Mouse (Mus musculus): ENCODE measurements at regions not wholly inside any gene's neighbourhood (a gene's known extent, or its start where the extent isn't known, plus 50 kb on each side); places are given as distances from the start of the nearest gene placed in this dataset.

DNA sequence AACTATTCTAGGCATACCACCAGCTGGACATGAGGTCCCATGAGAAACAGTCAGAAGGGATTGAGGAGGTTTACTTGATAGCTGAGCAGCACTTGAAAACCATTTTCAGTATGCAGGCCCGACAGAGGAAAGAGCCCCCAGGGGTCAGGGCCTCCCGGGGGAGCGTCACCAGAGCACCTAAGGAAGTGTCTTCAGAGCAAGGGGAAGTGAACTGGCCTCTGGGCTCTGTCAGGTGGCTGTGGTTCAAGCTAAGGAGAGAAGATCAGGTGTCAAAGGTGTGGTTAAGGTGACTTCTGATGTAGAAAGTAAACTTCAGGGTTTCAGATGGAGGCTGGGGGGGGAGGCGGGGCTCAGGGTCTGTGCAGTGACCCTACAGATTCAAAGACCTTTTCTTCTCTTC is 57.3 kb downstream of the Bhlhe40 start:
- no peak overlapping the region for H3K4me3 ChIP-seq (ENCODE audit: insufficient read depth in 1 of 2, low read depth in 1 of 2, low read length in 2 of 2, poor library complexity in 1 of 2, severe bottlenecking in 1 of 2)
- no peak for DNase-seq (ENCODE audit: low read depth, low spot score)
- in situ Hi-C loops (cut with MboI; ENCODE audit: low sequenced_read_pairs in 2 of 2, unreplicated experiment in 2 of 2): loop anchor here in 1 of 2 experiments (25.0 kb wide), 1 partner anchor 280 kb away; no protein-coding TSS in a partner anchor
- TF ChIP-seq MAFK (IDR thresholded peaks at IDR 0.05; ENCODE audit: insufficient read depth, low read depth, low read length) (no peak), HCFC1 (IDR thresholded peaks at IDR 0.05; ENCODE audit: borderline replicate concordance, insufficient read depth, low read length) (no peak), ZC3H11A (IDR thresholded peaks at IDR 0.05; ENCODE audit: borderline replicate concordance, low read depth, low read length) (no peak), CHD2 (IDR thresholded peaks at IDR 0.05; ENCODE audit: low read depth, low read length) (no peak), ZNF384 (IDR thresholded peaks at IDR 0.05; ENCODE audit: low read depth, low read length) (no peak)
- H3K9ac ChIP-seq (ENCODE audit: insufficient read depth, low read depth, low read length, poor library complexity, severe bottlenecking): no peak overlapping the region
- no peak overlapping the region for H3K27ac ChIP-seq (ENCODE audit: insufficient read depth, low read depth, low read length, poor library complexity, severe bottlenecking)
- peaks cover 0 to 5% of the 10 kb centered on the region in 2 experiments; a peak in 1 of 4 replicates for H3K4me1 ChIP-seq (ENCODE audit: control insufficient read depth in 2 of 2, insufficient read depth in 2 of 2, low read length in 2 of 2, poor library complexity in 1 of 2)
- no peaks in the 10 kb centered on the region for H3K9me3 ChIP-seq (ENCODE audit: control insufficient read depth, insufficient read depth, low read depth, low read length)
- no peaks in the 10 kb centered on the region for H3K36me3 ChIP-seq (ENCODE audit: control insufficient read depth, insufficient read depth, low read length, poor library complexity, severe bottlenecking)

DNA sequence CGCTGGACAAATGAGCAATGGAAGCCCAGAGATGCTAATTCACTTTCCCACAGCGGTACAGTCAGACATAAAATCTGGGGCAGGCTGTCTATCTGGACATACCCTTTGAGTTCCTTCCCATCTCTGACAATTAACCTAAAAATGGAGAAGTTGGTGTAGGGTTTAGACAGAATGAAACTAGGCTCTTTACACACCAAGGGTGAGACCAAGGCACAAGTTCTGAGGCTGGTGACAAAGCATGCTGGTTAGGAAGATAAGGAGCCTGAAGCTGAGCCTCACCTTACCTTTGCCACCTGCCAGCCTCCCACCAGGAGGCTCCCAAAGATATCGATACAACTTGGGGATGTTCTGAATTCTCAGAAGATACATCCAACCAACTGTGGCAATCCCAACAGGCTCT is 58.5 kb downstream of the Bhlhe40 start:
- no peak for DNase-seq (ENCODE audit: low read depth, low spot score)
- Histone ChIP-seq H3K27ac (ENCODE audit: insufficient read depth, low read depth, low read length, poor library complexity, severe bottlenecking) (no peak overlapping the region), H3K4me3 (ENCODE audit: insufficient read depth in 1 of 2, low read depth in 1 of 2, low read length in 2 of 2, poor library complexity in 1 of 2, severe bottlenecking in 1 of 2) (no peak overlapping the region), H3K4me1 (ENCODE audit: control insufficient read depth in 2 of 2, insufficient read depth in 2 of 2, low read length in 2 of 2, poor library complexity in 1 of 2) (peaks cover 0 to 3% of the 10 kb centered on the region in 2 experiments; a peak in 1 of 4 replicates), H3K36me3 (ENCODE audit: control insufficient read depth, insufficient read depth, low read length, poor library complexity, severe bottlenecking) (no peaks in the 10 kb centered on the region), H3K9me3 (ENCODE audit: control insufficient read depth, insufficient read depth, low read depth, low read length) (no peaks in the 10 kb centered on the region), H3K9ac (ENCODE audit: insufficient read depth, low read depth, low read length, poor library complexity, severe bottlenecking) (no peak overlapping the region)
- in situ Hi-C loops (cut with MboI; ENCODE audit: low sequenced_read_pairs in 2 of 2, unreplicated experiment in 2 of 2): loop anchor here in 1 of 2 experiments (25.0 kb wide), 1 partner anchor 282 kb away; no protein-coding TSS in a partner anchor
- TF ChIP-seq ZNF384 (IDR thresholded peaks at IDR 0.05; ENCODE audit: low read depth, low read length): no peak

GRCm38 (mm10) chr6:108719977-108720376 is 59.5 kb downstream of the Bhlhe40 start:
- in situ Hi-C loops (cut with MboI; ENCODE audit: low sequenced_read_pairs in 2 of 2, unreplicated experiment in 2 of 2): loop anchor here in 1 of 2 experiments (25.0 kb wide), 1 partner anchor 283 kb away; no protein-coding TSS in a partner anchor
- Histone ChIP-seq H3K4me1 (ENCODE audit: control insufficient read depth in 2 of 2, insufficient read depth in 2 of 2, low read length in 2 of 2, poor library complexity in 1 of 2) (0 out of 4 replicates have a peak, but pooled peaks cover 0 to 3% of the 10 kb centered on the region in 2 experiments), H3K27ac (ENCODE audit: insufficient read depth, low read depth, low read length, poor library complexity, severe bottlenecking) (no peak overlapping the region), H3K36me3 (ENCODE audit: control insufficient read depth, insufficient read depth, low read length, poor library complexity, severe bottlenecking) (no peaks in the 10 kb centered on the region), H3K9me3 (ENCODE audit: control insufficient read depth, insufficient read depth, low read depth, low read length) (no peaks in the 10 kb centered on the region), H3K4me3 (ENCODE audit: insufficient read depth in 1 of 2, low read depth in 1 of 2, low read length in 2 of 2, poor library complexity in 1 of 2, severe bottlenecking in 1 of 2) (no peak overlapping the region), H3K9ac (ENCODE audit: insufficient read depth, low read depth, low read length, poor library complexity, severe bottlenecking) (no peak overlapping the region)
- TF ChIP-seq ZC3H11A (IDR thresholded peaks at IDR 0.05; ENCODE audit: borderline replicate concordance, low read depth, low read length): no peak
- no peak for DNase-seq (ENCODE audit: low read depth, low spot score)

DNA sequence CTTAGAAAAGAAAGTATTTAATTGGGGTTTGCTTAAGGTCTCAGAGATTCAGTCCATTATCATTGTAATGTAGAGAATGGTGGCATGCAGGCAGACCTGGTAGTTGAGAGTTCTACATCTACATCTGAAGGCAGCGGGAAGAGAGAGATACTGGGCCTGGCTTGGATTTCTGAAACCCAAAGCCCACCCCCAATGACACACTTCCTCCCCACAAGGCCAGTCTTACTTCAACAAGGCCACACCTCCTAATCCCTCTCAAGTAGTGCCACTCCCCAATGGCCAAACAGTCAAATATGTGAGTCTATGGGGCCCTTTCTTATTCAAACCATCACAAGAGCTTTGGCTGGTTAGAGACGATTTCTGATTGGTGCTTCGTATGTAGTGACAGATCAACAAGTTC is 60.5 kb downstream of the Bhlhe40 start:
- Histone ChIP-seq H3K4me3 (ENCODE audit: insufficient read depth in 1 of 2, low read depth in 1 of 2, low read length in 2 of 2, poor library complexity in 1 of 2, severe bottlenecking in 1 of 2) (no peak overlapping the region), H3K27ac (ENCODE audit: insufficient read depth, low read depth, low read length, poor library complexity, severe bottlenecking) (no peak overlapping the region), H3K9ac (ENCODE audit: insufficient read depth, low read depth, low read length, poor library complexity, severe bottlenecking) (no peak overlapping the region), H3K4me1 (ENCODE audit: control insufficient read depth in 2 of 2, insufficient read depth in 2 of 2, low read length in 2 of 2, poor library complexity in 1 of 2) (0 out of 4 replicates have a peak, but pooled peaks cover 0 to 3% of the 10 kb centered on the region in 2 experiments), H3K9me3 (ENCODE audit: control insufficient read depth, insufficient read depth, low read depth, low read length) (no peaks in the 10 kb centered on the region), H3K36me3 (ENCODE audit: control insufficient read depth, insufficient read depth, low read length, poor library complexity, severe bottlenecking) (no peaks in the 10 kb centered on the region)
- no peak for DNase-seq (ENCODE audit: low read depth, low spot score)
- no peak for TF ChIP-seq MAFK (IDR thresholded peaks at IDR 0.05; ENCODE audit: insufficient read depth, low read depth, low read length)
- no peak for TF ChIP-seq ZNF384 (IDR thresholded peaks at IDR 0.05; ENCODE audit: low read depth, low read length)
- no peak for TF ChIP-seq HCFC1 (IDR thresholded peaks at IDR 0.05; ENCODE audit: borderline replicate concordance, insufficient read depth, low read length)
- no peak for TF ChIP-seq CHD2 (IDR thresholded peaks at IDR 0.05; ENCODE audit: low read depth, low read length)
- TF ChIP-seq ZC3H11A (IDR thresholded peaks at IDR 0.05; ENCODE audit: borderline replicate concordance, low read depth, low read length): no peak
- in situ Hi-C loops (cut with MboI; ENCODE audit: low sequenced_read_pairs in 2 of 2, unreplicated experiment in 2 of 2): loop anchor here in 1 of 2 experiments (25.0 kb wide), 1 partner anchor 284 kb away; no protein-coding TSS in a partner anchor

DNA sequence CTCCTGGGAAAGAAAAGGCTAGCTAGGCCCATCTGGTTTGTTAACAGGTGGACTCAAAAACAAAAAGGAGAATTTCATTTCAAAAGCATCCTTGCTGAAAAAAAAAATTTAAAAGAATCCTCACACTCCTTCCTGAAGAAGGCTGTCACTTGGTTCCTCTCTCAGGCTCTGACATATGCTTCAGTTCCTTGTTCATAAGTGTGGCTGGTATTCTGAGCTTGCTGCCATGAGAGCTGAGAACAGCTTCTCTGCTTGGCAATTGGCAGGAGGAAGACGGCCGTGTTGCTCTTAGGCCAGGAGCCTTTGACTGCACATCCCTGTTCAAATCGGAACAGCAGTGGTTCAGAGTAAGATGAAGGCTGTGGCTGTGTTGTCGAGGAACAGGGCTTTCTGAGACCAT is 61.1 kb downstream of the Bhlhe40 start:
- 0 out of 4 replicates have a peak, but pooled peaks cover 0 to 3% of the 10 kb centered on the region in 2 experiments for H3K4me1 ChIP-seq (ENCODE audit: control insufficient read depth in 2 of 2, insufficient read depth in 2 of 2, low read length in 2 of 2, poor library complexity in 1 of 2)
- no peaks in the 10 kb centered on the region for H3K36me3 ChIP-seq (ENCODE audit: control insufficient read depth, insufficient read depth, low read length, poor library complexity, severe bottlenecking)
- H3K27ac ChIP-seq (ENCODE audit: insufficient read depth, low read depth, low read length, poor library complexity, severe bottlenecking): no peak overlapping the region
- TF ChIP-seq CHD2 (IDR thresholded peaks at IDR 0.05; ENCODE audit: low read depth, low read length) (no peak), ZC3H11A (IDR thresholded peaks at IDR 0.05; ENCODE audit: borderline replicate concordance, low read depth, low read length) (no peak), ZNF384 (IDR thresholded peaks at IDR 0.05; ENCODE audit: low read depth, low read length) (no peak), HCFC1 (IDR thresholded peaks at IDR 0.05; ENCODE audit: borderline replicate concordance, insufficient read depth, low read length) (no peak), MAFK (IDR thresholded peaks at IDR 0.05; ENCODE audit: insufficient read depth, low read depth, low read length) (no peak)
- in situ Hi-C loops (cut with MboI; ENCODE audit: low sequenced_read_pairs in 2 of 2, unreplicated experiment in 2 of 2): loop anchor here in 1 of 2 experiments (25.0 kb wide), 1 partner anchor 284 kb away; no protein-coding TSS in a partner anchor
- no peaks in the 10 kb centered on the region for H3K9me3 ChIP-seq (ENCODE audit: control insufficient read depth, insufficient read depth, low read depth, low read length)
- H3K4me3 ChIP-seq (ENCODE audit: insufficient read depth in 1 of 2, low read depth in 1 of 2, low read length in 2 of 2, poor library complexity in 1 of 2, severe bottlenecking in 1 of 2): no peak overlapping the region
- no peak for DNase-seq (ENCODE audit: low read depth, low spot score)
- no peak overlapping the region for H3K9ac ChIP-seq (ENCODE audit: insufficient read depth, low read depth, low read length, poor library complexity, severe bottlenecking)

Data from ES-E14 (cell line).